Mouse (Mus musculus) cerebellum, adult 2 months (tissue): ENCODE measurements around the gene Resf1. TPM values are rescaled to one million over a fixed set of nuclear protein-coding genes. Genes with fewer than 3 reads are reported as not detected.
"Not testable (repeated sequence)": the region's sequence is repeated elsewhere in the genome, so short reads cannot be mapped to it uniquely, and the experiment has no call there.

Experiments
- DNase-seq, 2 experiments: peaks; one replicate each; pipeline ENCODE4 v3.0.0; 2021
- H3K27ac ChIP-seq: fragments of 200-500 bp; 2 replicates; pipeline ENCODE4 v1.5.1; 2012; ENCODE audit warnings: low read length, control low read depth, inconsistent platforms; ENCODE audit not compliant: insufficient read depth
- H3K27me3 ChIP-seq: fragments of 200-500 bp; 2 replicates; pipeline ENCODE4 v1.6.1; 2012; ENCODE audit warnings: inconsistent platforms, mild to moderate bottlenecking, low read length, moderate library complexity; ENCODE audit not compliant: control insufficient read depth, insufficient read depth
- H3K4me1 ChIP-seq: fragments of 200-500 bp; 2 replicates; pipeline ENCODE4 v1.6.1; 2011; ENCODE audit warnings: low read length; ENCODE audit not compliant: control insufficient read depth, insufficient read depth
- H3K4me3 ChIP-seq: fragments of 200-500 bp; replicated peaks from 2 replicates; pipeline ENCODE3; 2011; ENCODE audit warnings: mild to moderate bottlenecking, low read depth, low read length, control low read depth; ENCODE audit not compliant: insufficient read depth
- CTCF ChIP-seq: fragments of 200-500 bp; IDR thresholded peaks from 2 replicates; pipeline ENCODE4 v1.5.1; 2011; ENCODE audit warnings: low read depth, mild to moderate bottlenecking, control low read depth, low read length, moderate library complexity, borderline replicate concordance; ENCODE audit not compliant: insufficient read depth
- POLR2A ChIP-seq: fragments of 200-500 bp; IDR thresholded peaks from 2 replicates; pipeline ENCODE4 v1.6.1; 2011; ENCODE audit warnings: low read length, control low read depth, borderline replicate concordance; ENCODE audit not compliant: insufficient read depth
- WGBS: fragments of 180-500 bp; shearing (Covaris S2); methylation state at CpG from one replicate; pipeline ENCODE4 v1.1.7; 2018; 5-methylcytosine and 5-hydroxymethylcytosine counted together
- polyA plus RNA-seq: library from polyadenylated mRNA; depleted of rRNA; stranded (reverse); fragments of >200 nt; gene quantifications from 2 replicates; pipeline ENCODE4 v1.2.3, GENCODE M21; 2012; rRNA removed

Resf1 gene
- 6.9 and 7.8 TPM in 2 replicates for polyA plus RNA-seq

GRCm38 (mm10) chr6:149308956-149309932, at the start of gene Resf1:
Resf1 (plus strand) TSS chr6:149309414.
- DNase-seq: peak; percentile 92 to 93
- H3K27me3 ChIP-seq: no peaks in the 10 kb centered on the region
- WGBS: 2% methylated on average over 61 of the region's 61 CpGs
- TF ChIP-seq POLR2A: peak; percentile 69
- no peak for TF ChIP-seq CTCF
- H3K27ac ChIP-seq: peak within 1 kb of the TSS; percentile 99
- H3K4me3 ChIP-seq: peak within 1 kb of the TSS; percentile 80
- H3K4me1 ChIP-seq: no peaks in the 10 kb centered on the region

GRCm38 (mm10) chr6:149260801-149261239, 48.4 kb upstream of the Resf1 start:
- Histone ChIP-seq H3K27me3 (no peaks in the 10 kb centered on the region), H3K4me1 (no peaks in the 10 kb centered on the region), H3K4me3 (no peak overlapping the region), H3K27ac (no peak overlapping the region)
- TF ChIP-seq CTCF: no peak
- TF ChIP-seq POLR2A: no peak
- DNase-seq: no peak
- 71% methylated on average over 3 of the region's 3 CpGs for WGBS

DNA sequence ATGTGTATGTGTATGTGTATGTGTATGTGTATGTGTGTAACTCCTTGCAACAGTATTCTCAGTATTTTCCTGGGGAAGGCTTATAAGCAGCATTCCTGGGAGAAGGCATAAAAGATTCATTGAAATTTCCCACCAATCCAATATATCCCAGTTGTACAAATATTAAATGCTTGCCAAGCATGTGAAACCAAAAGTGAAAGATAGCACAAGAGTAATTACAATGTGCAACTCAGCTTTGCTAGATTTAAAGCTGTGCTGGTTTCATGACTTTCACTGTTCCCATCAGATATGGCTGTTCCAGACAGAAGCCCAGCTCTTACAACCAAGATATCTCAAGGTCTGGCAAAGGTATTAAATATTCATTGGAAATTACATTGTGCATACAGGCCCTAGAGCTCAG, 41.3 kb upstream of the Resf1 start:
- TF ChIP-seq POLR2A (no peak), CTCF (no peak)
- Histone ChIP-seq H3K4me1 (no peaks in the 10 kb centered on the region), H3K27ac (no peak overlapping the region), H3K27me3 (no peaks in the 10 kb centered on the region), H3K4me3 (no peak overlapping the region)
- no peak for DNase-seq

GRCm38 (mm10) chr6:149278248-149278731, 30.9 kb upstream of the Resf1 start:
- no peak for DNase-seq
- 56% methylated on average over 2 of the region's 2 CpGs for WGBS
- Histone ChIP-seq H3K4me3 (no peak overlapping the region), H3K4me1 (no peaks in the 10 kb centered on the region), H3K27me3 (no peaks in the 10 kb centered on the region), H3K27ac (no peak overlapping the region)
- TF ChIP-seq POLR2A (no peak), CTCF (no peak)

DNA sequence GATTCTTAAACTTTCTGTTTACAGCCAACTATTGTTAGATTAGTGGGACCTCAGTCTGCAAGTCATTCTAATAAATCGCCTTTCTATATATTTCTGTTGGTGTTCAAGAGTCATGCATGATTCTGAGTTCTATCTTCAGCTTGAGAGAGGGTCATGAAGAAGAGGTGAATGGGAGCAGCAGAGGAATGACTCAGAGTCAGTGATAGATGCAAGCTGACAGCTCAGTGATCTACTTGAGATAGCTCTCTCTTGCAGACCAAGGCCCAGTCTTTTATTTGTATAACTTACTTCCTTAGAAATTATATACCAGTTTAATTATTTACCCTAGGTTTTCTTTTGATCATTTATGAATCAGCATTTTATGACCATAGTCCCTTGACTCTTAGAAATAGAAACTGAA, 30.3 kb upstream of the Resf1 start:
- no peak for TF ChIP-seq CTCF
- no peak for TF ChIP-seq POLR2A

DNA sequence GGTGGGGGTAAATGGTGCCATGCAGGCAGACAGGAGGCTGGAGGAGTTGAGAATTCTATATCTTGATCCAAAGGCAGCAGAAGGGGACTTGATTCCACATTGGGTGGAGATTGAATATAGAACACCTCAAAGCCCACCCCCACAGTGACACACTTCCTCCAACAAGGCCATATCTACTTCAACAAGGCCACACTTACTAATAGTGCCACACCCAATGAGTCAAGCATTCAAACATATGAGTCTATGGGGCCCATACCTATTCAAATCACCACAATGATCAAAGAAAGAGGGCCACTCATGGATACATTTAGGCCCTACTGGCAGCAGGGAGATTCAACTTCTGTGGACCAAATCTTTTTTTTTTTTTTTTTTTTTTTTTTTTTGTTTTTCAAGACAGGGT, 28.7 kb upstream of the Resf1 start:
- no peak for DNase-seq
- Histone ChIP-seq H3K4me3 (no peak overlapping the region), H3K27ac (no peak overlapping the region), H3K27me3 (no peaks in the 10 kb centered on the region), H3K4me1 (no peaks in the 10 kb centered on the region)
- TF ChIP-seq CTCF: no peak
- no peak for TF ChIP-seq POLR2A

More for the DNA sequence above, 30.3 kb upstream of the Resf1 start:
- H3K27ac ChIP-seq: no peak overlapping the region
- H3K27me3 ChIP-seq: no peaks in the 10 kb centered on the region
- H3K4me3 ChIP-seq: no peak overlapping the region
- H3K4me1 ChIP-seq: no peaks in the 10 kb centered on the region
- WGBS: 85% methylated on average over 1 of the region's 1 CpGs
- DNase-seq: no peak

- not testable (repeated sequence) for H3K4me1 ChIP-seq, H3K4me3 ChIP-seq, DNase-seq, H3K27ac ChIP-seq, H3K27me3 ChIP-seq
- WGBS: 43% methylated on average over 9 of the region's 9 CpGs
Observed at GRCm38 (mm10) chr6:149288190-149288589, 21.0 kb upstream of the Resf1 start.

DNA sequence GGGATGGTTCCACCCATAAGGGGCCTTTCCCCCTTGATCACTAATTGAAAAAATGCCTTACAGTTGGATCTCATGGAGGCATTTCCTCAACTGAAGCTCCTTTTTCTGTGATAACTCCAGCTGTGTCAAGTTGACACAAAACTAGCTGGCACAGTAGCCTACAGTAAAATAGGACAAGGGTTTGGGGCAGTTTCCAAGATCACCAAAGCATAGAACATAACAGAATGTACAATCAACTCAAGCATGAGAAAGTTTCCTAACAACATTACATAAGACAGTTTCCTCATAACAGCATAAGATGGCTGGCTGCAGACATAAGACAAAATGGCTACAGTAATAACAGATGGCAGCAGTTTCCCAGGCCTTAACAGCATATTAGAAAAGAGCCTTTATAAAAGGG, 6.0 kb upstream of the Resf1 start:
- H3K4me1 ChIP-seq, H3K27ac ChIP-seq, DNase-seq, H3K4me3 ChIP-seq, H3K27me3 ChIP-seq: not testable (repeated sequence)

DNA sequence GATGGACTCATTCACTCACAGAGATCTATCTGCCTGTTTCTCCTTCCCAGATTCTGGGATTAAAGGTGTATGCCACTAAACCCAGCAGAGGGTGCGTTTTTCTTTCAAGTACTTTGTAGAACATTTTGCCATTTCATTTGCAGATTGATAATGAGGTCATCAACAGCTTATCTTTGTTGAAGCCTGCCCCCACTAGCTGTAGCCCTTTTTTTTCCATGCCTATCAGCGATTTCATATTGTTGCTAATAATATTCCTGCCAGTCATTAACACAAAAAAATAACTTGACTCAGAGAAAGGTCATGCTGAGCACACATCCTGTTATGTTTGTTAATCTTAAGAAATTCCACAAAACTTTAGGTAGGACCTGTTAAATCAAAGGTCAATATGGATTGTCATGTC, 2.1 kb upstream of the Resf1 start:
- no peak for DNase-seq
- TF ChIP-seq POLR2A (no peak), CTCF (no peak)
- Histone ChIP-seq H3K4me3 (no peak overlapping the region), H3K27me3 (no peaks in the 10 kb centered on the region), H3K4me1 (no peaks in the 10 kb centered on the region), H3K27ac (no peak overlapping the region)
- WGBS: 86% methylated on average over 2 of the region's 2 CpGs
